Comparison of ENCODE assay signal across 26 mouse cellular contexts in the genomic region with DNA sequence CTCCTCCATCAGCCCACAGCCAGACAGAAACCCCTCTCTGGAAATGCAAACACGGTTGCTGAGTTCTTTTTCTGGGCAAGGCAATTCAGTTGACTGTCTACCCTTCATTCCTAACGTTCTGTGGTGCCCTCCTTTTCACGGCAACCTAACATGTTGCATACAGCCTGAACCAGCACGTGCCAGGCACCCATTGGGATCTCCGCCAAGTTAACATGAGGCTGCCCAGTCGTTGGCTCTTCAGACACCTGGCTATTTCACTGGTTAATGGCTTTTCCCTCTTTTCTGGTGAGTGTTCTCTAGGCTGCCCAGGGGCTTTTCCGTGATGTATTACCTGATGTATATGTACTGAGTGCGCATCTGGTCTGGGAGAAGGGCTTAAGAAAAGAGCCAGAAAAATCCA. TPM values are rescaled to one million over a fixed set of nuclear protein-coding genes. Genes with fewer than 3 reads are reported as not detected.
DNase-seq lines count a peak whose midpoint lies in the region; ATAC-seq and TF ChIP-seq lines count a peak whose summit lies in the region.
"Had no signal": no experiment of that assay in that cellular context is flagged by ENCODE, and none has a peak within 500 bp of the region (broad histone marks: within the 10 kb centered on the region; RNA-seq: fewer than 3 reads in every experiment).

No protein-coding gene starts in this region.

- H3K36me3 ChIP-seq in midbrain, postnatal 0 days (ENCODE audit: insufficient read depth, low read length): no peaks in the 10 kb centered on the region
- H3K36me3 ChIP-seq in midbrain, embryonic 15.5 days (replicated peaks): no peaks in the 10 kb centered on the region
- no peaks in the 10 kb centered on the region for H3K36me3 ChIP-seq in heart, adult 2 months (ENCODE audit: control insufficient read depth, insufficient read depth, low read length)
- H3K36me3 ChIP-seq: limb, embryonic 12.5 days; liver, embryonic 15.5 days; neural tube, embryonic 13.5 days had no signal

- WGBS in midbrain, postnatal 0 days: 72% methylated on average over 8 of the region's 8 CpGs
- 71% methylated on average over 8 of the region's 8 CpGs for WGBS in midbrain, embryonic 15.5 days
- WGBS in heart, adult 2 months: 68% methylated on average over 8 of the region's 8 CpGs

- H3K9me3 ChIP-seq in midbrain, postnatal 0 days (ENCODE audit: low read length): no peaks in the 10 kb centered on the region
- no peaks in the 10 kb centered on the region for H3K9me3 ChIP-seq in midbrain, embryonic 15.5 days
- H3K9me3 ChIP-seq: limb, embryonic 12.5 days; liver, embryonic 15.5 days; neural tube, embryonic 13.5 days had no signal

- H3K4me1 ChIP-seq in midbrain, postnatal 0 days (ENCODE audit: insufficient read depth, low read length): no peaks in the 10 kb centered on the region
- no peaks in the 10 kb centered on the region for H3K4me1 ChIP-seq in midbrain, embryonic 15.5 days
- H3K4me1 ChIP-seq in heart, adult 2 months (ENCODE audit: control insufficient read depth, insufficient read depth, low read length): peaks cover 4% of the 10 kb centered on the region; the same call in 1 of the 2 replicates
- H3K4me1 ChIP-seq: limb, embryonic 12.5 days; liver, embryonic 15.5 days had no signal

- intact Hi-C loops in heart, adult 2 months (cut with DNase I): no loop called here

- TF ChIP-seq POLR2A in heart, adult 2 months (IDR thresholded peaks at IDR 0.05; ENCODE audit: insufficient read depth, low read depth, low read length): no peak

- H3K4me2 ChIP-seq in midbrain, postnatal 0 days (ENCODE audit: low read depth, low read length, poor library complexity, severe bottlenecking): no peak overlapping the region
- H3K4me2 ChIP-seq in midbrain, embryonic 15.5 days: no peak overlapping the region
- H3K4me2 ChIP-seq: limb, embryonic 12.5 days; liver, embryonic 15.5 days; lung, embryonic 14.5 days; neural tube, embryonic 13.5 days had no signal

- no peak overlapping the region for H3K4me3 ChIP-seq in midbrain, postnatal 0 days (ENCODE audit: low read depth, low read length)
- H3K4me3 ChIP-seq in midbrain, embryonic 15.5 days: no peak overlapping the region
- H3K4me3 ChIP-seq in heart, adult 2 months: no peak overlapping the region
- H3K4me3 ChIP-seq: erythroblast, embryonic 14.5 days; limb, embryonic 12.5 days; liver, embryonic 15.5 days; neural tube, embryonic 13.5 days had no signal

- H3K27ac ChIP-seq in midbrain, postnatal 0 days (ENCODE audit: low read depth, low read length): no peak overlapping the region
- no peak overlapping the region for H3K27ac ChIP-seq in midbrain, embryonic 15.5 days
- no peak overlapping the region for H3K27ac ChIP-seq in heart, adult 2 months
- H3K27ac ChIP-seq: limb, embryonic 12.5 days; liver, embryonic 15.5 days; neural tube, embryonic 13.5 days had no signal

- no peak for TF ChIP-seq CTCF in midbrain, postnatal 0 days (IDR thresholded peaks at IDR 0.05)
- TF ChIP-seq CTCF in heart, adult 2 months (IDR thresholded peaks at IDR 0.05): no peak

- no peak for ATAC-seq in cerebellum, adult (ENCODE audit: insufficient number of reproducible peaks, low FRiP score, low TSS enrichment)
- ATAC-seq in midbrain, postnatal 0 days (ENCODE audit: low FRiP score): no peak
- ATAC-seq in midbrain, embryonic 15.5 days (replicated peaks): no peak
- ATAC-seq: activated CD4-positive, CD25-positive, alpha-beta regulatory T cell, adult 4 months; intestine, postnatal 0 days had no signal

- peak; percentile 15 for DNase-seq in cerebellum, adult 11 months
- DNase-seq in midbrain, postnatal 0 days (ENCODE audit: low spot score): peak; percentile 42
- DNase-seq in cerebellum, postnatal 10 days: peak; percentile 83 to 87
- DNase-seq in ovary, postnatal 10 days (ENCODE audit: low spot score): no peak
- DNase-seq in heart, adult 2 months: no peak
- DNase-seq in urinary bladder, postnatal 25 days (ENCODE audit: low spot score): no peak
- DNase-seq: adrenal gland, adult 8-10 months; gastrocnemius, postnatal 10 days; heart, postnatal 14 days; kidney, adult 9 months; kidney, postnatal 10 days; layer of hippocampus, adult 9-11 months; lung, embryonic 14.5 days; lung, postnatal 14 days; right cerebral cortex, postnatal 25 days; thymus, adult 18-20 months; thymus, postnatal 25 days had no signal

- H3K9ac ChIP-seq in midbrain, postnatal 0 days (replicated peaks; ENCODE audit: low read length, poor library complexity, severe bottlenecking): no peak overlapping the region
- H3K9ac ChIP-seq in midbrain, embryonic 15.5 days: no peak overlapping the region
- H3K9ac ChIP-seq in heart, adult 2 months (ENCODE audit: low read depth, low read length): no peak overlapping the region
- H3K9ac ChIP-seq: limb, embryonic 12.5 days; liver, embryonic 15.5 days; lung, embryonic 14.5 days; neural tube, embryonic 13.5 days had no signal

- H3K27me3 ChIP-seq in midbrain, postnatal 0 days (ENCODE audit: insufficient read depth, low read length): no peaks in the 10 kb centered on the region
- no peaks in the 10 kb centered on the region for H3K27me3 ChIP-seq in midbrain, embryonic 15.5 days (replicated peaks)
- H3K27me3 ChIP-seq in heart, adult 2 months (ENCODE audit: control insufficient read depth, insufficient read depth, low read length): no peaks in the 10 kb centered on the region
- H3K27me3 ChIP-seq: CH12.LX; limb, embryonic 12.5 days; liver, embryonic 15.5 days; neural tube, embryonic 13.5 days had no signal

- TF ChIP-seq EP300 in heart, adult 2 months (IDR thresholded peaks at IDR 0.05; ENCODE audit: insufficient read depth, low read depth, low read length): no peak

- no peaks in the 10 kb centered on the region for H3K79me2 ChIP-seq in heart, adult 2 months (replicated peaks; ENCODE audit: control insufficient read depth, insufficient read depth, low read length)

RNA-seq across cellular contexts. Expression of a gene that starts 45.1 kb away (rescaled TPM):
- total RNA-seq in midbrain, postnatal 0 days (2014; rRNA removed): 66.4 and 69.1 TPM in 2 replicates
- 9.6 and 9.7 TPM in 2 replicates for polyA plus RNA-seq in midbrain, postnatal 0 days (2015; fragmentation: Nextera tagmentation; extraction: Ambion mirVana)
- 22.7 and 23.2 TPM in 2 replicates for polyA plus RNA-seq in midbrain, embryonic 15.5 days (2015; fragmentation: Nextera tagmentation; extraction: Ambion mirVana)
- 10 to 100 TPM; 55.1 to 70.5 TPM for total RNA-seq in heart, adult 2 months (2021)
- 32.4 and 35.4 TPM in 2 replicates for polyA plus RNA-seq in heart, adult 2 months (2012; rRNA removed)
- polyA plus RNA-seq: erythroblast, embryonic 14.5 days had no signal

Comparison
In these comparisons a context has a peak if more than half of its experiments do, and no peak if none do; other contexts are left out.
1. DNase-seq: peak in cerebellum, adult 11 months (single experiment), midbrain, postnatal 0 days (single experiment) and cerebellum, postnatal 10 days (2 of 2); none in ovary, postnatal 10 days (single experiment), heart, adult 2 months (0 of 2) and urinary bladder, postnatal 25 days (single experiment).